Mouse (Mus musculus) lung, adult 2 months (tissue): ENCODE measurements around the gene Atg7.

ENCODE experiments used
- CTCF ChIP-seq: fragments of 200-500 bp; IDR thresholded peaks from 2 replicates; pipeline ENCODE4 v1.5.1; 2011; ENCODE audit warnings: mild to moderate bottlenecking, low read length, control low read depth; ENCODE audit not compliant: insufficient read depth
- POLR2A ChIP-seq: fragments of 200-500 bp; IDR thresholded peaks from 2 replicates; pipeline ENCODE4 v1.6.1; 2011; ENCODE audit warnings: low read depth, mild to moderate bottlenecking, control low read depth, low read length, borderline replicate concordance; ENCODE audit errors: extremely low read depth

GRCm38 (mm10) chr6:114895191-114895590 is 252.3 kb downstream of the Atg7 start:
- no peak for TF ChIP-seq POLR2A
- no peak for TF ChIP-seq CTCF
